Mouse (Mus musculus): ENCODE measurements around the gene Dffa. TPM values are rescaled to one million over a fixed set of nuclear protein-coding genes. Genes with fewer than 3 reads are reported as not detected.

Dffa gene
- 10 to 100 TPM; 52.3 to 62.9 TPM for total RNA-seq (2021)

DNA sequence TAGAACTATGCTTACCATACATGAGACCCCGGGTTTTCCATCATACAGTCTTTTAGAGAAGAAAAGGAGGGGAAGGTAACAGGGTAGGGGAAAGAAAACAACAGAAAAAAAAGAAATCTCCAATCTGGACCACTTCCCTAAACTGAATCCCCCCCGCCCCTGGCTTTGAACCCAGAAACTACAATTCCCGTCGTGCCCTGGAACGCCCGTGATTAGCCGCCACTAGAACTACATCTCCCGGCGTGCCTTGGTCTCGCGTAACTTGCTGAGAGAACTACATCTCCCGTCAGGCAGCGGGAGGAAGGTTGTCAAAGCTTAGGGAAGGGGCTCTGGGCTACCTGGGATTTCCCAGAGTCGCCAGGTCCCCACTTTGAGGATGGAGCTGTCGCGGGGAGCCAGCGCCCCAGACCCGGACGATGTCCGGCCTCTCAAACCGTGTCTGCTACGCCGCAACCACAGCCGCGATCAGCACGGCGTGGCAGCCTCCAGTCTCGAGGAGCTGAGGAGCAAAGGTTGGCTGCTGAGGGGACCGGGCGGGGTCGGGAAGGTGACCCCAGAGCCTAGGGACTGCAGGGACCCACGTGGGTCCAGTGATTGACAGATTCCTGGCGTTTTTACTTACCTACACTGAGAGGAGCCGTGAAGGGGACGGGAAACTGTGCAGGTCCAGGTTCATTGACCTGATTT is at the start of gene Dffa:
Dffa (plus strand) TSS at position 272 of the 687 bp plus-strand sequence.
- DNase-seq (ENCODE audit: low spot score in 2 of 2), result peak; percentile 87 to 91
- intact Hi-C loops (cut with DNase I), result no loop called here

DNA sequence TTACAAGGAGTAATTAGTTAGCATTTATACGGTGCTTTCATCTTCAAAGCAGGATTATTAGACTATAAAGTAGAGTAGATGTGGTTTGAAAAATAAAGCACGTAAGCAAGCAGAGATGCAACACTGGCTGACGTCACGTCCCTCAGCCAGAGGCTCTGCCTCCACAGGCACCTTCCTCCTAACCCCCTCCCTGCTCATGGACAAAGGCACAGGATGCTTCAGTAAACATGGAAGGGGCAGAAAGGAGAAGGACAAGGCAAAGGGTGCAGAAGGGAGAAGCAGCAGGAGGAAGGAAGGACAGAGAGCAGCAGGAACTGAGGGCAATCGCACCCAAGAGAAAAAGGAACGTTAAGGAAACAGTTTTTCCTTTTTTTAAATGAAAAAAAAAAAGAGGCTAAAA is 48.1 kb upstream of the Dffa start:
- intact Hi-C loops (cut with DNase I), result no loop called here
- DNase-seq (ENCODE audit: low spot score in 2 of 2), result no peak

DNA sequence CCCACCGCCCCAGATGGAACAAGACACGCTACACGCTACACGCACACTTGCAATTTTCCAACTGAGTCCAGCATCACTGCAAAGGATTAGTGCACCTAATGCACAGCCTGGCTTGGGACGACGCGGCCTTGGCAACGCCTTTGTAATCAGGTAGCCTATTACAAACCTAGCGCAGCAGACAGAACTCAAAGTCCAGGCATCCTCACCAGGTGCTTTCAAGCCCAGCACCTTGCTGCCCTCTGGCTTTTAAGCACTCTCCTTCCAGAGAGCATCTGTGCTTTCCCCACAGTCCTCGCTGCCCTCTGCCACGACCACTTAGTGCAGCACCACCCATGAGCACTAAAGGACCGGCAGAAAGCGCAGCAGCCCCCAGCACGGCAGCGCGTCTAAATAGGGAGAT is 47.0 kb upstream of the Dffa start:
- DNase-seq (ENCODE audit: low spot score in 2 of 2), result no peak
- intact Hi-C loops (cut with DNase I), result no loop called here

DNA sequence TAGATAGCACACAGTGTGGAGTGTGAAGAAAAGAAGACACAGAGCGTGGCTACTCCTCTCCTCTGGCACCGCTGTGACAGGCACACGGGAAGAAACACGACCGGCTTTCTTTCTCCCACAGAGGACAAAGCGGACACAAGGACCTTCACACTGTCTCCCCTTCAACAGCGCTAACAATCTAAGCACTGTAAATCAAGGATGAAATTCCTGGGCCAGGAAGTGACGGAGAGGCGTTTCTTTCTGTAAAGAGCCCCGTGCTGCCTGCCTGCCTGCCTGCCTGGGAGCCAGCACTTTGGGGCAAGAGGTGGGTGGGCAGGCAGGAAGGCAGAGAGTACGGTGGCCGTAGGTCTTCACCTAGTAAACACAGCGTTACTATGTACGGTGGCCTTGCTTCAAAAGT is 46.5 kb upstream of the Dffa start:
- intact Hi-C loops (cut with DNase I), result no loop called here
- no peak for DNase-seq (ENCODE audit: low spot score in 2 of 2)

DNA sequence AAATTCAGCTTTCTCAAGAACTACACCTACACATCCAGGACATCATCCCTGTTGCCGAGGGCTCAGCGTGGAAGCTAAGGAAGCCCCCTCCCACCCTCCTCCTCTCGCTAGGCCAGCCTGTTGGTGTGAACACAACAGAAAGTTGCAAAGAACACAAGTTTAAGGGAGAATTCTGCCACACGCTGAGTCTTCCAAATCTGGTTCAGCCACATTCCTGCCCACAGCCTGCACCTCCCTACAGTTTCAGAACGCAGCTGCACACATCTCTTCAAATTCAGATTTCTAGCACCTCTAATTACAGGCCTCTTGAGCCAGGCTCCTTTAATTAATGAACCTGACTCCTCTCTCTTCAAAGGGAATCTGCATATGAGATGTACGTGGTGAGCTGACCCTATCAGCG is 45.6 kb upstream of the Dffa start:
- no peak for DNase-seq (ENCODE audit: low spot score in 2 of 2)
- intact Hi-C loops (cut with DNase I), result no loop called here

DNA sequence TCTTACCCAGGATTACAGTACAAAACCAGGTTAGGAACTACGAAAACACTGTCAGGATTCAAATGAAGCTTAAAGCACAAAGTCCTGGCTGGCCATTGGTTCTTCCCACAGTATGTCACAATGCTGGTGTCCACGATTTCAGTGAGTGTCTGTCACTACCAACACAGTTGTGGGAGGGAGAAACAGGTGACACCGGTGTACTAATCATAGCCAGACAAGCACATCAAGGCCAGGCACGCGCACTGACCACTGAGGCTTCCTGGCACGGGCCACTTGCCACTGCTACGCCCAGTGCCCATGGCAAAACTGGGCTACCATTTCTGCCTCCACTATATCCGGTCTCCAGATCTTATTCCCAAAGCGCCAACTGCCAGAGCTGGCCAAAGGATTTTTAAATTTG is 44.2 kb upstream of the Dffa start:
- intact Hi-C loops (cut with DNase I), result loop anchor here (5.0 kb wide), 1 partner anchor 317 kb away; no protein-coding TSS in a partner anchor
- DNase-seq (ENCODE audit: low spot score in 2 of 2), result no peak

DNA sequence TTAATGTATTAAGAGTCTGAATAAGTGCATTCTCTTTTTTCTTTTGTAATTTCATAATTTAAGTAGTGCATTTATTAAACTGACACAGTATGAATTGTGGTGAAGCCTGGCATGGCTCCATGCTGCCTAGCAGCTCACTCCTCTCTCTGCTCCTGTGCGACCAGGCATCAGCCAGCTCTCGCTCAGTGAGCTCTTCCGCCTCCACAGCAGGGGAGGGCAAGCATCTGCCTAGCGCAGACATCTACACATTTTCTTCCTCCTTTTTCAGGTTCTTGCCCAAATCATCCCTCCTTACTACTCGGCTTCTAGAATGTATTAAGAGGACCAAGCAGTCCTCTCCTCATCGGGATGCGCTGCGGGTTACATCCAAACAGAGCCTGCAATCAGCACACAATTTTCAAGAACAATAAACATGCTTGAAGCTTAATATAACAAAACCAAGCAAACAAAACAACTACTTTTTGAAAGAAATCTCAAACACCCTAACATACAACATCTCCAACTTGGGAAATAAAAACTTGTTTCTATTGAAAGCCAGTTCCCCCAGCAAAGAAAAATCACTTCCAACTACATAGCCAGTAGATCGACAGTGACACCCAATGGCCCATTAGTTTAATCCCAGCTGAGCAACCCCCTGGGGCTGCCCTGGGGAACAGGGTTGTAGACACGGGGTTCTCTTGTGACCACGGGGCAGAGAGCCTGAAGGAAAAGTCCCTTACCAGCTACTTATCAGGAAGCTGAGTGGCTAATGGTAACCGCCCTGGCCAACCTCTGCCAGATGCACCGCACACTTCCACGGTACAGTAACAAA is 43.1 kb upstream of the Dffa start:
- DNase-seq (ENCODE audit: low spot score in 2 of 2), result no peak
- intact Hi-C loops (cut with DNase I), result loop anchor here (5.0 kb wide), 1 partner anchor 319 kb away; no protein-coding TSS in a partner anchor

DNA sequence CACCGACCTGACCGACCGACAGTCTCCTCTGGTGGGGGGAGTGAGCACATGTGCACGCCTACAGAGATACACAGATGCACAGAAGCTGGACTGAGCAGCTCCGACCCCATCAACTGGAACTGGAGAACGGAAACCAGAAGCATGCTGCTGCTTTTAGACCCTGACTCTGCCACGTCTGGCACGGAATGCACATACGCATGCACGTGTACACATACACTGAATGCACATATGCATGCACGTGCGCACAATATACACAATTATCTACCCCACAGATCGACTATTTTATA is 42.6 kb upstream of the Dffa start:
- intact Hi-C loops (cut with DNase I), result loop anchor here (5.0 kb wide), 1 partner anchor 319 kb away; no protein-coding TSS in a partner anchor
- DNase-seq (ENCODE audit: low spot score in 2 of 2), result no peak

DNA sequence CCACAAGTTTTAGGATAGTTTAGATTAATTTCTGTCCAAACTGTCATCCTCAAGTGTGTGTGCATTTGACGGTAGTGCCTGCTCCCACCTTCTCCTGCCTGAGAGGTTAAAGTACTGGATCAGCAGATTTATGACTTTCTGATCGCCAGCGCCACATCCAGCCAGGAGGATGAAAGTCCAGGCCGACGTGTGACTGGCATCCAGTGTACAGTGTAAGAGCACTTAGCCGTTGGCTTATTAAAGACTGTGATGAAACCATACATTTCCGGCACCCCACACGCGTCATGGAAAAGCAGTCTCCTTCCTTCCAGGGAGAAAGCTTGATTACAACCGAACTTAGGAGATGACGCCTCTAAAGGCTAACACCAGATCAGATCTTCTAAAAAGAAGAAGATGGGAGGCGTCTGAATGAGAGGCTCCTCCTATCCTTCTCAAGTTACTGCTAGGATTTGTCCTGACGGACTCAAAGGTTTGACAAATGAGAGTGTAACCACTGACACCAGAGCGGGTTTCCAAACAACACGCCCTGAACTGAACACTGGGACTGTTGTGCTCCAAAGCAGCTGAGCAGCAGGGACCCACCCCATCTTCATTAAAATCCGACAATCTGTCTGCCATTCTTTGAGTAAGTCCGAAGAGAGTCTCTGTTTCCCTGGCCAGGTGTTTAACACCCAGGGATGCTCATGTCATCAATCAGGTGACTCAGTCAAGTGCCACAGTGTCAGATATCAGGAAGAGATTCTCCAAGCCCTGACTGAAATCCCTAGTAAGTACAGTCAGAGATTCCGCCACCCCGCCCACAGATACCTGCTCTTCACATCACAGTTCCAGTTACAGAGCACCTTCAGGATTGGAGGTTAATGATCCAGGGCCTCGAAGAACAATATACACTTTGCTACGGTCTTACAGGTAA is 41.3 kb upstream of the Dffa start:
- DNase-seq (ENCODE audit: low spot score in 2 of 2), result no peak
- intact Hi-C loops (cut with DNase I), result loop anchor here (5.0 kb wide), 1 partner anchor 320 kb away; no protein-coding TSS in a partner anchor

DNA sequence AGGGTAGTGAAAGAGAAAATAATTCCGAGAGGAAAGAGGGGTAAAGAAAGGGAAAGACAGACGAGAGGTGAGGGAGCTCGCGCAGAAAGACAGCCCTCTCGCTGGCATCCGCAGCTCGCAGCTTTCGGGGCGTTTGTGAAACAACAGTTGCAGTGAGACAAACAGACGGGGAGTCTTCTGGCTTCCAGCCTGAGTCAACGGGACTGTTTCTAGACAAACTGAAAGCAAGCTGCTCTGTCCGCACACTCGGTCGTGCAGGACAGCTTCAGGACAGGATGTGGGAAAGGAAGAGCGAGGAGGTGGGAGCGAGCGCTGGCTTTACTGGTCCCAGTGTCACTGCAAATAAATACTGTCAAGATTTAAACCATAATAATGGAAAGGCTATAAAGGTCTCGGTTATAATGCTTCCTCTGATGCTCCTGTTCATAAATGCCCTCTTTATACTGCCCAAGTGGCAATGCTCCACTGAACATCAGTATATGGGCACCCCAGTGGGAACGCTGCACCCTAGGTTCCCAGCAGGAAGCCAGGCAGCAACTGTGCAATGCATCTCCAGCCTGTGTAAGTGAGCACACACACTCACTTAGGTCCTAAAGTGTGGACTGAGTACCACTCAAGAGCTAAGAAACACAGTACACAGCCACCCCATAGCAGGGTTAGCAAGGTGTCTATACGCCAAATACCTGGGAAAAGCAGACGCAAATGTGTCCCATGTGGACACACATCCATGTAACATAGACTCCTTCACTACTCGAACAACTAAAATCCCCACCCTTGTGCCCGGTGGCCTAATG is 39.7 kb upstream of the Dffa start:
- intact Hi-C loops (cut with DNase I), result loop anchor here (5.0 kb wide), 1 partner anchor 322 kb away; no protein-coding TSS in a partner anchor
- DNase-seq (ENCODE audit: low spot score in 2 of 2), result no peak

DNA sequence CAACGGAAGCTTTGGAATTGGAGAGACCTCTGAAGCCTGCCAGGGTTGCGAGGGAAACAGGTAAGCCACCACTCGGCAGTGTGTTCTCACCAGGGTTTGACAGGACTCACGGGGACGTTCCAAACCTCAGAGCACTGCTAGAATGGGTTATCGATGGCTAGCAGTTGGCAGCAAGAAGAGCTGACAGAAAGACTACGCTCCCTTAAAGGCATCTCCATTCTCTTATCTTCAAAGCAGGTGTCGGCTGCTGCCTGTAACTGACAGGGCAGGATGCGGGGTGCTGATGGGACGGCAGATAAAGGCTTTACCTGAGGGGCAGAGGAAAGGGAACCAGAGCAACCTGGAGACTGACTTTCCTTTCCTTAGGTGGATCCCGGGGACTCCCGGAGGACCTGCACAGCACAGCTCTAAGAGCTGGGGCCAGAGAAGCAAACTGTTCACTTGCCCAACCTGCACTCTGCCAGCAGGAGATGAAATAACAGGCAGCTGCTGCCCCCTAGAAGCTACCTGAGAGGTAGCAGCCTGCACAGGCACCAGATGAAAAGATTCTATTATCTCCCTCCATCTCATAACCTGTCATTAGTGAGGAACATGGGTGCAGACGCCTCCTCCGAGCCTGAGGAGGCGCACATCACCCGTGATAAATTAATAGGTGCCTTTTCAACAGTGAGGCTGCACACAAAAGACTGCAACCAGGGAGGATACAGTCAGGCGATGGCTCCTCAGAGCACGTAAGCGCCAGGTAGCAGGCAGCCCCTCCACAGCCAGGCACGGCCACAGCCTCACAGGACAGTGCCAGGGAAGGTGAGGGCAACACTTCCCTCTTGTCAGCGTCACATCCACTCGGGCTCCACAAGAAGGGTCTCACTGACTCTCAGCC is 37.0 kb upstream of the Dffa start:
- intact Hi-C loops (cut with DNase I), result no loop called here
- no peak for DNase-seq (ENCODE audit: low spot score in 2 of 2)

DNA sequence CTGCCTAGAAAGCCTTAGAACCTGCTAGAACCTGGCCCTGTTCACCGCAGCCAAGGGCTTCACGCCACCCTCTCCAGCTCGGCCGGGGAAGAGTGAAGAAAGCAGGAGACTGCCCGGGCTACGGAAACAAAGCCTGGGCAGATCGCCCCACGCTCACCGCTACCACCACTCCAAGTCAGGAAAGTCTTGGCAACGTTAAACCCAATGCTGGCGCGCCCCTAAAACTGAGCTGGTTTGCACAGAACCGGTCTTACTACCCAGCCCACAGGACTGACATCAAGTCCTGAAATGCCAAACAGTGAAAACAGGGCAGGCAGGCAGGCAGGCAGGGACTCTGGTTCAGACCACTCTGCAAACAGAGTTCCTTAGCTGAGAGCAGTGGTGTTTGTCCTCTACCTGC is 28.9 kb upstream of the Dffa start:
- intact Hi-C loops (cut with DNase I), result loop anchor here (10.0 kb wide), 1 partner anchor 390 kb away; no protein-coding TSS in a partner anchor
- DNase-seq (ENCODE audit: low spot score in 2 of 2), result no peak

DNA sequence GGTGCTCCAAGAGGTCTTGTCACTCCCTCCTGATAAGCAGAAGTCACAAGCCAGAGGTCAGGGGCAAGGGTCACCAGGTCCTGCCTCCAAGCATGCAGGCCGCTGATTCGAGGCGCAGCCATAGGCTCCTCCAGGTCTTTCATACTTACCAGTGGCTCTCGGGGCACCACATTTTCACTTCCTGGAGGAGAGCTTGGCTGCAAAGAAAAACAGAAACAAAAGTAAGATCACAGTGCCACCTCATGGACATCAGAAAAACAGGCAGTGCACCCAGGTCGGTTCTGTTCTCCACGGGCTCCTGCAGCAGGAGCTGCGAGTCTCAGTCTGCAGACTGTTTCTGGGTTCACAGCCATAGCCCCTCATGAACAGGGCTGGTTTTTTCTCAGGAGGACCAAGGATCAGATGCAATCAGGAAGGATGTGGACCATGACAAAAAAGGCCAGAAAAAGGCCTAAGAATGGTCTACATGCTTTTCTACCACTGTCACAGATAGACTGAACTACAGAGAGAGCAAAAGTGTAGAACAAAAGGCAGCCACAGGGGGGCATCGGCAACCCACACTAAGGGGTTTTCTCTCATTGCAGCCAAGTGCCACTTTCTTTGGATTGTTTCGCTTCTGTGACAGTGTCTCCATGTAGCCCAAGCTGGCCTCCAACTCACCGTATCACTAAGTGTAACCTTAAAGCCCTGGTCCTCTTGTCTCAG is 27.9 kb upstream of the Dffa start:
- DNase-seq (ENCODE audit: low spot score in 2 of 2), result peak; percentile 67 to 69
- intact Hi-C loops (cut with DNase I), result loop anchor here (10.0 kb wide), 1 partner anchor 391 kb away; no protein-coding TSS in a partner anchor

DNA sequence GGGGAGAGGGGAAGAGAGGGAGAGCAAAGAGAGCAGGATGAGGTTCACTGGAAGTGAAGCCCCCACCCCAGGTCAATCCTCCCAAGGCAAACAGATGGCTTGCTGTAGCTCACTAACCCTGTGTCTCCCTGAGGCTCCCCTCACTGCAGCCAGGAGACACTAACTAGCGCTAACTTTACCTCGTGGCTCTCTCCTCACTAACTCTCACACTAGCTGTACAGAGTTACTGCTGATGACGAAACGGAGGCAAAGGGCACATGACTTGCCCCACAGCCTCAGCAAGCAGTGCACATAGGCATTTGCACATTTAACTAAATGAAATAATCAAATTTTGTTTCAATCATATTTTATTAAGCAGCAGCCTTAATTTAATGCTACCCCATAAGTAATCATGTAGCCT is 25.7 kb upstream of the Dffa start:
- intact Hi-C loops (cut with DNase I), result loop anchor here (10.0 kb wide), 1 partner anchor 393 kb away; no protein-coding TSS in a partner anchor
- no peak for DNase-seq (ENCODE audit: low spot score in 2 of 2)

DNA sequence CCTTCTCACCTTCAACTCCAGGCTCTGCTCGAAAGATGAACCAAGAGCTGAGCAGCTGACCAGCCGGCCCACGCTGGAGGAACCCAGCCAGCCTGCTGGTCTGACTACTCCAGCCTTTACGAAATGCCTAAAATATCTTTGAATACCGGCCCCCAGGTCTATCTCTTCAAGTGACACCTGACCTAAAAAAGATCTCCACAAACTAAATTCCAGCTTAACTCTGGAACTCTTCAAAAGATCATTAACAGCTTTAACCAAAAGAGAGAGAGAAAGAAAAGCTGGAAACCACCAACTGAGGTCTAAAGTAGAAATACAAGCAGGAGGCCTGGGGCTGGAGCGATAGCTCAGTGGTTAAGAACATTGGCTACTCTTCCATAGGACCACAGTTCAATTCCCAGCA is 24.3 kb upstream of the Dffa start:
- intact Hi-C loops (cut with DNase I), result loop anchor here (10.0 kb wide), 1 partner anchor 395 kb away; no protein-coding TSS in a partner anchor
- DNase-seq (ENCODE audit: low spot score in 2 of 2), result no peak

DNA sequence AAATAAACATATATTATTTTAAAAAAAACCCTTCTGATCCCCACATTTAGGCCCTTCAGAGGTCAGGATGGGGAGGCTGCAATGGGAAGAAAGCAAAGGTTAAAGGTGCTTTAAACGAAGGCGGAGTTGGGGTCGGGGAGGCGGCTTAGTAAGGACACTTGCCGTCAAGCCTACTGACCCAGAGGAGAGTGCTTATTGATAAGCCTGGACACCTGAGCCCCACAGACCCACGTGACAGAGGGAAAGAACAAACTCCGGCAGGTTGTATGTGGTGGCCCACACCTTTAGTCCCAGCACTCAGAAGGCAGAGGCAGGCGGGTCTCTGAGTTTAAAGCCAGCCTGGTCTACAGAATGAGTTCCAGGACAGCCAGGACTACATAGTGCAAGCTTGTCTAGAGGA is 23.8 kb upstream of the Dffa start:
- intact Hi-C loops (cut with DNase I), result no loop called here
- no peak for DNase-seq (ENCODE audit: low spot score in 2 of 2)

DNA sequence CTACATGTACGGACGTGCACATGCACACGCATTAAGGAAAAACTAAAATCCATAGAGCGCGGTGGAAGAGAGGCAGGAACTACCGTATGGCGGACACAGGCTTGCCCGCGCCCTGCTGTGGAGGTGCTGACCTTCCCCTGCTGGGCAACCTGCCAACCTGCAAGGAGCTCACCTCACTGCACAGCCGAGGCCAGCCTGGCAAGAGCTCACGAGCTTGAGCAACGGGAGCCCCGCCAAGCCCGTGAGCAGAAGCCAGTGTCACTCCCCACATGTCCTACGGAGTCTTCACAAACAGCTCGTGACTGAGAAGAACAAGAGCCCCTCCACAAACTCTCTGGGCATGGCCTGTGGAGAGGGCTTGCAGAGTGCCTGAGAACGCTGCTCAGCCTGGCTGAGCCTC is 22.4 kb upstream of the Dffa start:
- DNase-seq (ENCODE audit: low spot score in 2 of 2), result no peak
- intact Hi-C loops (cut with DNase I), result no loop called here

DNA sequence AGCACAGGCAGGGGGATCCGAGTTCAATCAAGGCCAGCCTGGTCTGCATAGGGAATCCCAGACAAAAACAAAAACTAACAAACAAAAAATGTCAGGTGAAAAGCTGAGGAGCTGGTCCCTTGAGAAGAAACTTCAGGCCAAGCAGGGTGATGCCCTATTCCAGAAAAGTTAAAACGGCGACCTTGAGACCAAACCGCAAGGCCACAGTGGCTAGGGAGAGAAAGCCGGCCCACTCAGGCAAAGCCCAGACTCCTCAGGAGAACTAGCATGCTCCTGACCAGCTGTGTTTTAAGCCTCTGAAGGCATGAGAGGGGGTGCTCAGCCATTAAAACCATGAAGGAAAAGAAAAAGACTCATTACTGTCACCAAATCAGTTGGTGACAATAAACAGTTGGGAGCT is 18.6 kb upstream of the Dffa start:
- intact Hi-C loops (cut with DNase I), result no loop called here
- DNase-seq (ENCODE audit: low spot score in 2 of 2), result no peak

Measured in left cerebral cortex, postnatal 36 days (tissue).